16 mouse cellular contexts compared by ENCODE assay signal in genomic region chr12:110186911-110187245, GRCm38 (mm10).
DNase-seq lines count a peak whose midpoint lies in the region; ATAC-seq lines count a peak whose summit lies in the region.
"Had no signal": no experiment of that assay in that cellular context is flagged by ENCODE, and none has a peak within 500 bp of the region (broad histone marks: within the 10 kb centered on the region; RNA-seq: fewer than 3 reads in every experiment).

No protein-coding gene starts in this region.

- peaks cover 29% of the 10 kb centered on the region for H3K4me1 ChIP-seq in hindbrain, embryonic 12.5 days
- peaks cover 36% of the 10 kb centered on the region for H3K4me1 ChIP-seq in hindbrain, embryonic 13.5 days (replicated peaks)
- H3K4me1 ChIP-seq in embryonic facial prominence, embryonic 11.5 days (ENCODE audit: control insufficient read depth, insufficient read depth, low read length), result peaks cover 10% of the 10 kb centered on the region
- H3K4me1 ChIP-seq in limb, embryonic 10.5 days, result peaks cover 40% of the 10 kb centered on the region
- H3K4me1 ChIP-seq in neural tube, embryonic 12.5 days, result peaks cover 36% of the 10 kb centered on the region

- H3K27me3 ChIP-seq in hindbrain, embryonic 12.5 days, result peaks cover 60% of the 10 kb centered on the region
- H3K27me3 ChIP-seq in hindbrain, embryonic 13.5 days, result peaks cover 76% of the 10 kb centered on the region
- H3K27me3 ChIP-seq in embryonic facial prominence, embryonic 11.5 days (ENCODE audit: control insufficient read depth, insufficient read depth, low read length), result peaks cover 38% of the 10 kb centered on the region
- H3K27me3 ChIP-seq in limb, embryonic 10.5 days (ENCODE audit: low read depth, poor library complexity, severe bottlenecking), result peaks cover 100% of the 10 kb centered on the region
- peaks cover 39% of the 10 kb centered on the region for H3K27me3 ChIP-seq in neural tube, embryonic 12.5 days (replicated peaks)

- no peak overlapping the region for H3K9ac ChIP-seq in hindbrain, embryonic 12.5 days
- H3K9ac ChIP-seq in hindbrain, embryonic 13.5 days, result no peak overlapping the region
- no peak overlapping the region for H3K9ac ChIP-seq in embryonic facial prominence, embryonic 11.5 days (replicated peaks; ENCODE audit: low read length)
- no peak overlapping the region for H3K9ac ChIP-seq in neural tube, embryonic 12.5 days
- H3K9ac ChIP-seq: hindbrain, embryonic 15.5 days had no signal

- H3K36me3 ChIP-seq in hindbrain, embryonic 12.5 days, result no peaks in the 10 kb centered on the region
- no peaks in the 10 kb centered on the region for H3K36me3 ChIP-seq in hindbrain, embryonic 13.5 days
- no peaks in the 10 kb centered on the region for H3K36me3 ChIP-seq in embryonic facial prominence, embryonic 11.5 days (replicated peaks; ENCODE audit: control insufficient read depth, insufficient read depth, low read depth, low read length)
- no peaks in the 10 kb centered on the region for H3K36me3 ChIP-seq in limb, embryonic 10.5 days
- H3K36me3 ChIP-seq in neural tube, embryonic 12.5 days, result no peaks in the 10 kb centered on the region
- H3K36me3 ChIP-seq: hindbrain, embryonic 15.5 days had no signal

- H3K9me3 ChIP-seq in hindbrain, embryonic 12.5 days (replicated peaks), result no peaks in the 10 kb centered on the region
- H3K9me3 ChIP-seq in hindbrain, embryonic 13.5 days, result no peaks in the 10 kb centered on the region
- H3K9me3 ChIP-seq in embryonic facial prominence, embryonic 11.5 days (replicated peaks; ENCODE audit: control insufficient read depth, low read length), result no peaks in the 10 kb centered on the region
- H3K9me3 ChIP-seq in limb, embryonic 10.5 days (replicated peaks), result no peaks in the 10 kb centered on the region
- no peaks in the 10 kb centered on the region for H3K9me3 ChIP-seq in neural tube, embryonic 12.5 days
- H3K9me3 ChIP-seq: hindbrain, embryonic 15.5 days had no signal

- peak overlapping the region; percentile 70; the same call in 1 of the 2 replicates for H3K27ac ChIP-seq in hindbrain, embryonic 12.5 days
- H3K27ac ChIP-seq in hindbrain, embryonic 13.5 days, result no peak overlapping the region; the same call in 1 of the 2 replicates
- H3K27ac ChIP-seq in embryonic facial prominence, embryonic 11.5 days (replicated peaks; ENCODE audit: low read depth, low read length), result no peak overlapping the region
- H3K27ac ChIP-seq in limb, embryonic 10.5 days, result no peak overlapping the region
- no peak overlapping the region for H3K27ac ChIP-seq in neural tube, embryonic 12.5 days
- H3K27ac ChIP-seq: hindbrain, embryonic 15.5 days had no signal

- WGBS in hindbrain, embryonic 12.5 days, result 2% methylated on average over 10 of the region's 10 CpGs
- 5% methylated on average over 10 of the region's 10 CpGs for WGBS in hindbrain, embryonic 13.5 days
- 6% methylated on average over 10 of the region's 10 CpGs for WGBS in embryonic facial prominence, embryonic 11.5 days
- WGBS in limb, embryonic 10.5 days, result 4% methylated on average over 10 of the region's 10 CpGs
- WGBS in neural tube, embryonic 12.5 days, result 2% methylated on average over 10 of the region's 10 CpGs

- peak; percentile 55 for DNase-seq in embryonic facial prominence, embryonic 11.5 days (ENCODE audit: low spot score)
- DNase-seq in limb, embryonic 10.5 days (ENCODE audit: low spot score), result no peak
- DNase-seq in retina, postnatal 1 day, result no peak
- no peak for DNase-seq in urinary bladder, postnatal 4 days (ENCODE audit: low spot score in 2 of 2)
- DNase-seq: adrenal gland, postnatal 14 days; gastrocnemius, postnatal 10 days; heart, adult 18-20 months; layer of hippocampus, adult 9-11 months; lung, adult 2 months; lung, postnatal 36 days; thymus, postnatal 4 days had no signal

- H3K4me3 ChIP-seq in hindbrain, embryonic 12.5 days, result no peak overlapping the region
- no peak overlapping the region for H3K4me3 ChIP-seq in hindbrain, embryonic 13.5 days
- no peak overlapping the region for H3K4me3 ChIP-seq in embryonic facial prominence, embryonic 11.5 days (ENCODE audit: low read depth, low read length)
- H3K4me3 ChIP-seq in limb, embryonic 10.5 days, result peak overlapping the region; percentile 50
- no peak overlapping the region for H3K4me3 ChIP-seq in neural tube, embryonic 12.5 days

- H3K4me2 ChIP-seq in hindbrain, embryonic 12.5 days (replicated peaks), result no peak overlapping the region
- no peak overlapping the region for H3K4me2 ChIP-seq in hindbrain, embryonic 13.5 days
- H3K4me2 ChIP-seq in embryonic facial prominence, embryonic 11.5 days (ENCODE audit: low read depth, low read length), result no peak overlapping the region
- peak overlapping the region; percentile 67 for H3K4me2 ChIP-seq in neural tube, embryonic 12.5 days (replicated peaks)

- ATAC-seq in hindbrain, embryonic 12.5 days (ENCODE audit: low FRiP score), result peak; percentile 5; the same call in 1 of the 2 replicates
- no peak for ATAC-seq in hindbrain, embryonic 13.5 days (ENCODE audit: low FRiP score)
- no peak for ATAC-seq in embryonic facial prominence, embryonic 11.5 days (replicated peaks; ENCODE audit: insufficient number of reproducible peaks, low FRiP score, low TSS enrichment, low read depth)
- no peak for ATAC-seq in neural tube, embryonic 12.5 days (ENCODE audit: low FRiP score, low read depth)
- ATAC-seq: intestine, postnatal 0 days had no signal
